Mouse (Mus musculus) hematopoietic stem cell, adult 5-6 weeks (primary cell): ENCODE measurements around the gene BC049352. TPM values are rescaled to one million over a fixed set of nuclear protein-coding genes. Genes with fewer than 3 reads are reported as not detected.

ENCODE experiments used
- ATAC-seq, 2 experiments: fragments of 125-278 bp in 1 of 2; replicated peaks in 1 of 2; 2 replicates each; pipeline ENCODE4 v1.8.0; 2016 to 2017; ENCODE audit warnings: inconsistent platforms in 2 of 2, mild to moderate bottlenecking in 2 of 2, moderate number of reproducible peaks in 2 of 2, low read depth in 1 of 2, moderate TSS enrichment in 1 of 2; ENCODE audit not compliant: low FRiP score in 2 of 2, poor library complexity in 2 of 2, severe bottlenecking in 2 of 2, insufficient read depth in 1 of 2, low TSS enrichment in 1 of 2
- total RNA-seq: library from RNA; stranded (forward); fragments of 172-1452, 232-1000 nt; gene quantifications from 2 replicates; pipeline ENCODE4 v1.2.3, GENCODE M21; 2017

Gene BC049352
- 1.3 and 3.6 TPM in 2 replicates for total RNA-seq

DNA sequence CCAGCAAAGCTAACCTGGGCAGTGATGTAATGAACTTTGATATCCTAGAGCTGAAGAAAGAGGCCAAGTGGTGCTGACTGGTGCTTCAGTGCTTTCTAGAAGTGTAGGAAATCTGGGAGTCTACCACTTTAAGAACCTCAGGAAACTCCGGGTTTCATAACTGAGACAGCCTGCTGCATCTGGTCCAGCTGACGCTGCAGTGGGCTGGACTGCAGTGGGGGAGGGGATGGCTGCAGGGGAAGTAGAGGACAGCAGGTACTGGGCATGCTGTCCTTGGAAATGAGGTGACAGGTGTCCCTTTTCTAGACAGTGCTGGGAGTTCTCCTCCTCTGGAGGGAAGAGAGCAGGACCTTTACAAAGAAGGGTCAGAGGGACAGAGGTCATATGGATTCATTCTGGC, at the start of gene BC049352:
Gene BC049352 (plus strand): TSS at position 238 of the 400 bp plus-strand sequence.
- no peak for ATAC-seq

DNA sequence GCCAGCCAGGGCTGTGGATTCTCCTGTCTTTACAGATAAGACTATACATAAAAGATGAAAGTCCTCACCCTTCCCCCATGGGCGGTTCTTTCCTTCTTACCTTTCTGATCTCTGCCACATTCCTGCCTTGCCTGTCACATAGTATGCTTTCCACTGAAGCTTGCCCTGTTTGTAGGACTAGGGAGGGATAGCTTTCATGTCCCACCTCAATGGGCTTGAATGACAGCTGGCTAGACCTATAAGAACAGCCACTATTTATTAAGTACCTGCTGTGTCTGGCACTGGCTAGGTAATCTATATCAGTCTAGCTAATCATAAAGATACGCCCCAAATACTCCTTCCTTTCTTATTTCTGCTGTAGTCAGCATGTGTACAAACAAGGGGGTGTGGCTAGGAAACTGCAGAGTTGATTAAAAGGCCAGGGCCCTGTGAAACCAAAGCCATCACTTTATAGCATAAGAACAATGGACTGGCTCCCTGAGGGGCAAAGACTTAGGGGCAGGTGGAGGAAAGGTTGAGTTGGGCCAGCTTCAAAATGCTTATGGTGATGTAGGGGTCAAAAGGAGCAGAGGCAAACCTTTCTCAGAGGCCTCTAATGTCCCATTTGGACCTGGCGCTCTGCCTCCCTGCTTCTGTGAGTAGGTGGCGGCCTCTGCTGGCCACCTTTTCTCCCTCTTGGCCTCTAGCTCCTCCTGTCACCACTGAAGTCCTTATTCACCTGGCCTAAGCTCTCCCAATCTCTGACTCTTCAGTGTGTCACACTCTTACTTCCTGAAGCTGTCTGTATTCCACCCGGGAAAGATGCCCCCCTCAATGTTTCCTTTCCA, 48.1 kb upstream of the BC049352 start:
- ATAC-seq, result peak; percentile 41 to 68; a peak in 2 of 4 replicates

DNA sequence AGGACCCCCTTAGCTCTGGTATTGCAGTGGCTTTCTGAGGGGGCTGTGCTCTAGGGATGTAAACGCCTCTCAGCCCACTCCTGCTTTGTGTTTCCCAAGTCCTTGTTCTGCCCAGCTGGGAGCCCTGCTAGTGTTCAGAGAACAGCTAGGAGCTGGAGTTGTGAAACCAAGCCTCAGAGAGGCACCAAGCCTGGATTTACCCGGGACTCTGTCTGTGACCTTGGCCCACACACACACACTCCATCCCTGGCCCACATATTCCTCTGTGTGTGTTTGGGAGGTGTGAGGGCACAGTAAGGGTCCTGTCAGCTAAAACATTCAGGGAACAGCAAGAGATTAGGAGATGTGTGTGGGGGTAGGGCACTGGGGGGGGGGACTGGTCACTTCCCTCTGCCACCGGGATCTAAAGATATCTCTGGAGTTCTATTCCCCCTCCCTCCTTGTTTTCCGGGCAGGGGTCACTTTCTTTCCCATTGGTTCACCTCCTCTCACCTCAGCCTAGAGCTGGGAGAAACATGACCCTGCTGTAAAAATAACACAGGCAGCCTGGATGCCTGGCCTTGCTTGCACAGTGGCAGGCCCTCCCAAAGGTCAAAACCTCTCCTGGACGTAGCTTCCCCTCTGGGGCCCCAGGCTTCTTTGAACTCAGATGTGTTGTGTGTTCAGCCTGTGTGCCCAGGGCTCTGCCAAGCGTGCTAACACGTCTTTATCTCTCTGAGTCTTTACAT, 45.2 kb upstream of the BC049352 start:
- no peak for ATAC-seq

DNA sequence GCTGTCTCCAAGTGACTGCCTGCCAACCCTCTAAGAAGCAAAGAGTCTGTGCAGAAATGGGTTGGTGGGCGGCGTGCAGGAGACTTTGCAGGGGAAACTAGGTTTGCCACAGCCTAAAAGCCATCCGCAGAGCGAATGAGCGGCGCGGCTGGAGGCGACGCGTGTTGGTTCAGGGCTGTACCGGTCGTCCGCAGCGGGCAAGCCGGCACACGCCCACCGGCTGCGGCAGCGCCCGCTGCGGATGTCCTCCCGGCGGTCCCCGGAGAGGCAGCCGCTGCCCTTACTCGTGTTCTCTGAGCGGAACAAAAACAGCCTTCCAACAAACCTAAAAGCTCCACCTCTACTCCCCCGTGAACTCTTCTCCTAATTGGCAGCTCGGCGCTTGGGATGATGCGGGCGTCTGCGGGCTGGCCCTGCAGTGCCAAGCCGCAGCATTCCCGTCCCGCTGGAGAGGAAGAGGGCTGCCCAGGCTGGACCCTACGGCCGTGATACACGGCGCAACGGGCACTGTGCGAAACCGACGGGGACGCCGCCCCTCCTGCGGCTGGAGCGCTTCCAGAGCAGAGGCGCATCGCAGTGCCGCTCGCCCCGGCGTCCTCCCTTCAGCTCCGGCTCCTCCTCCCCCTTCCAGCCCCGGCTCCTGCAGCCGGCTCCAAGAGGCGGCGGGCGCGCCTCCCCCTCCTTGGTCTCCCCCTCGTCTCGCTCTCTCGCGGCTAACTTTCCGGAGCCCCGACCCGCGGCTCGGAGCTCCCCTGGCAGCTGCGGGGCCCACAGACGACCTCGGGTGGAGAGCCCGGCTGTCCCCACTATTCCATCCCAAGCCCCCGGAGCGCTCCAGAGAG, 43.4 kb upstream of the BC049352 start, which contains the start of gene Scn4b:
Gene Scn4b (plus strand): TSS at position 205 of the 842 bp plus-strand sequence.
- ATAC-seq, result peak in 1 of 2 experiments; percentile 35; a peak in 1 of 4 replicates

DNA sequence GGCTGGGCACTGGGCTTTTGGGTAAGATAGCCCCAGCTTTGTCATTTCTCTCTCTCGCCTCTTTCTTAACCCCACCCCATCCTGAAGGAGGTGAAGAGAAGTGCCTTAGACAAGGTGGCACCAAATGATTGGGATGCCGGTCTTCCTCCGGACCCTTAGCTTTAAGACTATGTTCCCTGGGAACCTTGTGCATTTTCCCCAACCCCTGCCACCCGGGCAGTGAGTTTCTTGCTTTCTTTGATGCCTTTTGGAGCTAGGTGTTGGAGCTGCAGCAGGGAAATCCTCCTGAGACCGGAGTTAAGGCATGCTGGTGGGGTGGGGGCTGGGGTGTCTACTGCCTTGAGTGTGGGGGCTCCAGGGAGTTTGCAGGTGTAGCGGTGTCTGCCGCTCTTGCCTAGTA, 42.7 kb upstream of the BC049352 start:
- no peak for ATAC-seq

DNA sequence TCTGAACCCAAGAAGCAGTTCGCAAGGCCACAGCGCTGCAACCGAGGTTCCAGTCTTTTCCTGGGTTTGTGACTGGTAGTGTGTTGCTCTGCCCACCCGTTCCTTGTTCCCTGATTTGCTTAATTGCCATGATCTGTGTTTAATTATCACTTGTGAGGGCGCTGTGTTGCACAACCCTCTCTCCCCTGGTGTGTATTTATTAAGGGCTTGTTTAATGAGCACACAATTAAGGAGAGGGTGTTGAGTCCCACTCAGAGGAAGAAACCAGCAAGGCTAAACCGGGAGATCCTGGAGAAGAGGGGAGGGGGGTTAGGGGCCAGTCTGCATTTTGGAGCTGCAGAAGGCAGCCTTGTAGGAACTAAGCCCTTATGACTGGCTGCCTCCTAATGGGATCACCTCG, 40.9 kb upstream of the BC049352 start:
- no peak for ATAC-seq

DNA sequence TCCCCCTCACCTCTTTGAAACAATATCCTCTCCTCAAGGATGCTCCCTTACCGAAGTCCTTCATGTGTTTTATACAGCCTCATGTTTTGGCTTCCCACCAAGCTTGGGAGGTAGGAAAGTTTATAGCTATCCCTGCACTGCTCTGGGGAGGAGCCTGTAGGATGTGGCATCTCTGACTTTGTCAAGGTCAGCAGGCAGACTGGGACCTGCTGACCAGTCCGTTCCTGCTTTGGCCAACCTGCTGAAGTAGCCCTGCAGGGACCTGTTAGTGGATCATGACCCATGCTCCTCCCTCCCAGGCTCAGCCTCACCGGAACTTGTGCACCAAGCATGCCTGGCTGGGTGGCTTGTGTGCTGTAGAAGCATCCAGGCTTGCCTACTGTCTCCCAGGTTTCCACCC, 39.1 kb upstream of the BC049352 start:
- ATAC-seq, result no peak

DNA sequence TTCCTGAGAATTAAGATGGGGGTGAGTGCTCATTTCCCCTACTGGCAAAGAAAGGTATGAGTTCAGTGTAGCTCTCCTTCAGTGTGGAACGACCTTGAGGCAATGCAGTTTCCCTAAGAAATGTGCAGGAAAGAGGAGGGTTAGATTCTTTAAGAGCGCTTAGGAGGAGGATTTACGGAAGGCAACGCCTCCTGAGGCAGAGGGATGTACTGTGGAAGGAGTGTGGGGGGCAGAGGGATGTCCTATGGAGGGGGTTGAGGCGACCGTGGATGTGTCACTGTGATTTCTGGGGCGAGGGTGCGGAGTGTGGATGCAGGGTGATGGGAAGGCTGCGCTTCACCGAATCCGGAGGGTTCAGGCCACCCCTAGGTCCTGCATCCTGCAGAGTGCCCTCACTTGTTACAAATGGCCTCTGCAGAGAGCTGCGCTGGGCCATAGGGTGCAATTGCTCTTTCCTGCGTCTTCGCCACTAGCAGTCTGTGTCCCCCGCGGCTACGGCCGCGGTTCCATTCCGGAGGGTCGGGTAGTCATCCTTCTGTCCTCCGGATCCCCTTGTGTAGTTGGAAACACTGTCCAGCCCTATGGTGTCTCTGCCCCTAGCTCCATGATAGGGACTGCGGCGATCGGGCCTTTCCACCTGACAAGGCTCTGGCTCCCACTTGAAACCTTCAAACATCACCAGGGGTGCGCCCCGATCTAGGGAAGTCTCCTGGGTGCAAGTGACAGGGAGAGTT, 36.1 kb upstream of the BC049352 start:
- 0 out of 4 replicates have a peak, but pooled peaks of 1 of the 2 experiments have one; percentile 13 for ATAC-seq

DNA sequence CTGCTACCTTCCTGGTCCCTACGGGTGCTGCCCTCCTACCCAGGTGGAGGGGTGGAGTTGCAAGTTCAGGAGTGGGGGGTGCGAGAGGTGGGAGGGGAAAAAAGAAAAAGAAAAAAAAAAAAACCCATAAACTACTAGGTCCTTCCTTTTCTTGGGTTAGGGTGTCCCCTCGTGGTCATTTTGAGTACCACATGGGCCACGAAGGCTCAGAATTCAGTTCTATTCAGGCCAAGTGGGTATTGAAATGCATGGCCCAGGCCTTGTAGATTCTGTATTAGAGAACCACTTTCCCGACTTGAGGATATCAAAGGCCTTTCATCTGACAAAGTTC, 35.6 kb upstream of the BC049352 start:
- peak; percentile 44 to 53; a peak in 3 of 4 replicates for ATAC-seq

DNA sequence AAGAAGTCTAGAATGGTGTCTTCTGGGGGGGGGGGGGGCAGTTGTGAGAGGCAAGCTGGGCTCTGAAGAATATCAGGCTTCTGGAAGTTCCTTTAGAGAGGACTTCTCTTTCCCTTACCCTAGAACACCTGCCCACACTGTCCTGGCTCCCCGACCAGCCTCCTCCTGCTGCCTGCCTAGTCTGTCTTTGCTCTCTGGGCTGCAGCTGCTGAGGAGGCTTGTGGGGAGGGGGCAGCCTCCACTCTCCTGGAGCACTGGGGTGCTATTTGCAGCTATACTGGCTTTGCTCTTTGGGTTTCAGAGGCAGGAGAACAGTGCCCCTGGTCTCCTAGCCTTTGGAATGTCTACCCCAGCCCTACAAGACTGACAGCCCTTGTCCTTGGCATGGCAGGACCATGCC, 30.9 kb upstream of the BC049352 start:
- ATAC-seq, result no peak

DNA sequence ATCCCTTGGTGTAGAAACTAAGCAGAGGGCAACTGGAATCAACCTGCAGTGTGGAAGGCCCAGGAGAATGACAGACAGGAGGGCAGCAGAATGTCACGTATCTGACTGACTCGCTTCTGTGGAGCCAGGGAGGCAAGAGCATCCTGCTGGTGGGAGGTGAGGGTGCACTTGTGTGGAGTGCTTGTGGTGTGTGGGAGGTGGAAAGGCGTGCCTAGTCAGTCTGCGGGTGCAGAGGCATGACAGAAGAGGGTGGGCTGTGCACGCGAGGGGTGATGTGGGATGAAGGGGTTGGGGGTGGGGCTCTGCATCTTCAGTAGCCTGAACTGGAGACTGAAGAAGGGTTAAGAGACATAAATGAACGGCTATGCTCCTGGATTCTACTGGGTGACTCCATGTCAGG, 28.4 kb upstream of the BC049352 start:
- no peak for ATAC-seq

DNA sequence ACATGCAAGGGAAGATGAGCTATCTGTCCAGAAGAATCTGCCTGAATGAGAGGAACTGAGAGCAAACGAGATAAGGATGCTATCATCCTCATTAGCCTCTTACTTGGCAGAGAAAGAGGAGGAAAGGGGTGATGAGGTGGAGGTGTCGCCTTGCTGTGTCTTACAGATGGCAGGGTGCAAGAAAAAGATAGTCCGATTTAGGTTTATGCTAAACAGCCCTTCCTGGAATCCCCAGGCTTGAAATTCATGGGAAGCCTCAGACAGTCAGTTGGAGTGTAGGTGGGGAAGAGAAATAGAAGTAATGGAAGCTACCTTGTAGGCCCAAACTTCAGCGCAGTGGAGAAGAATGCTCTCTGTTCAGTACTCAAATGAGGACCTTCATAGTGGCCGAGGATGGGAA, 13.9 kb upstream of the BC049352 start:
- no peak for ATAC-seq

DNA sequence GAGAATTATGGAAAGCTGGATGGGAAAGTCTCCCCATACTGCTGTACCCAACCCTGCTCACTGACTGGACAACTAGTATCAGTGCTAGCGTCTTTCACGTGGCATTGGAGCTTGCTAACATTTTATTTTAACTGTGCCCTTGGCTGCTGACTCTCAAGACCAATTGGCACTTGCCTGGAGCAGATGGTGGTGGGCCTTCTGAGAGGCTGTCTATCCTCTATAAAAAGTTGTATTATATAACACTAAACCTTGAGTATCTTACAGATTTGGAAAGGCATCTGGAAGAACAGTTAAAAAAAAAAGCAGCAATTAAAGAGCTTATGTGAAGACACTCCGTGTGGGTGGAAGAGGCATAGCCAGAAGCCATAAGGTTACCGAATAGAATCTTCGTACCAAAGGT, 11.7 kb upstream of the BC049352 start:
- ATAC-seq, result no peak

DNA sequence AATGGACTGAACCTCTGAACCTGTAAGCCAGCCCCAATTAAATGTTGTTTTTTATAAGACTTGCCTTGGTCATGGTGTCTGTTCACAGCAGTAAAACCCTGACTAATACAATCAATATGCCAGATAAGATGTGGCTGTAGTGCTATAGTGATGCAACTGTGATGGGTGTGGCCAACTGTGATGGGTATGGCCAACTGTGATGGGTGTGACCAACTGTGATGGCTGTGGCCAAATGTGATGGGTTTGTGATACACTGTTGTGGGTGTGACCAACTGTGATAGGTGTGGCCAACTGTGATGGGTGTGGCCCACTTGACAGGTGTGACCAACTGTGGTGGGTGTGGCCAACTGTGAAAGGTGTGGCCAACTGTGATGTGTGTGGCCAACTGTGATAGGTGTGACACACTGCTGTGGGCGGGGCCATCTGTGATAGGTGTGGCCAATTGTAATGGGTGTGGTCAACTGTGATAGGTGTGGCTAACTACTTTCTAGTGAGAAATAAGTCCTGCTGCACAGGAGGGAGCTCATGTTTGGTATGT, 10.7 kb upstream of the BC049352 start:
- no peak for ATAC-seq

DNA sequence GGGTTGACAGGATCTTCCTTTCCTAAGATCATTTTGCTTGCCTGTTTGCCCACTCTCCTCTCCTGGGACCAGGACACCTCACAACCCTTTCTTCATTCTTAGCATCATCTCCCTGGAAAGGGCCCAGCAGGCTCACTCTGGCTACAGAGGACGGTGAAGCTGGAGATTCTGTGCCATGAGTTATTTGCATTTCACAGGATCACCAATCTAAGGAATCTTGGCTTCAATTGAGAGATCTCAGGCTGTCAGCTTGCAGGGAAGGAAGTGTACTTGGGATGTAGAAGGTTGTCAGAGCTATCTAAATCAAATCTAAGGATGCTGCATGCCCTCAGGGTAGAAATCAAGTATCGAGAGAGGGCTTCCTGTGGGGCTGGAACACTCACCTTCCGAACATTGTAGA, 8.3 kb upstream of the BC049352 start:
- no peak for ATAC-seq

DNA sequence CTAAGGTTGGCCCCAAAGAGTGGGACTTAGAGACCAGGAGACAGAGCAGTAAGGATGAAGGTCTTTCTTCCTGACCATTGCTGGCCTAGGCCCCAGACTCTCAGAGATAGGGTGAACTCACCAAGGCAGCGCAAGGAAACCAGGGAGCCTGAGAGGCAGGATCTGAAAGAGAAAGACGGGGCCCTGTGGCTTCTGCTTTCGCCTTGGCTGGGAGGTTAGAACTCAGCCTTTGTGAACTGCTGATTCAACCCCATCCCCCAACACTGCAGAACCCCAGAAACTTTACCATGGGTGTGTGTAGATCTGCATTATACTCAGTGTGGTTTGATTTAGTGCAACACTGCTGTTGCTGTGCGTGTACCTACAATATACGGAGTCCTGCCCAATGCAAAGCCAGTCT, 2.5 kb upstream of the BC049352 start:
- ATAC-seq, result 0 out of 4 replicates have a peak, but pooled peaks of 1 of the 2 experiments have one; percentile 34

DNA sequence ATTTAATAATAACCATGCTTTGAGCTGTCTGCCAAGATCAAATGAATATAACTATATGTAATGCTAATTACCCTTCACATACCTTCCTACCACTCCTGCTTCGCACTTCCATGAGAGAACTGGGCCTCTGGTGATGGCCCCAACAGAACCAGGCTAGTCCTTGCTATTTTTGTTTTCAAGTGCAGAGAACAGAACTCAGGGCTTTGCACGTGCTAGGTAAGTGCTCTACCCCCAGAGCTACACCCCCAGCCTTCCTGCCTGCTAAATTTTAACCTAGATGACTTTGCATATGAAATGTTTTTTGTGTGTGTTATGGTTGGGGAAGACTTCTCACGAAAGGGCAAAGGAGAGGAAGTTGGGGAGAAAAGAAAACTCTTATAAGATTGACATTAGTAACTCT, 714 bp downstream of the BC049352 start:
- ATAC-seq, result no peak
